Mouse (Mus musculus) midbrain, embryonic 15.5 days (tissue): ENCODE measurements around the gene Serpina1a. TPM values are rescaled to one million over a fixed set of nuclear protein-coding genes. Genes with fewer than 3 reads are reported as not detected.
"Not testable (repeated sequence)": the region's sequence is repeated elsewhere in the genome, so short reads cannot be mapped to it uniquely, and the experiment has no call there.

ENCODE experiments used
- ATAC-seq: fragments of 200-750 bp; cut with Nextera tagmentation; replicated peaks from 2 replicates; pipeline ENCODE4 v1.8.0; 2017; ENCODE audit warnings: moderate TSS enrichment
- H3K27ac ChIP-seq: fragments of 300-500 bp; sonication (generic); 2 replicates; pipeline ENCODE4 v1.5.1; 2015; ENCODE audit warnings: mild to moderate bottlenecking, inconsistent platforms
- H3K27me3 ChIP-seq: fragments of 300-500 bp; sonication (generic); replicated peaks from 2 replicates; pipeline ENCODE4 v1.6.1; 2015; ENCODE audit warnings: inconsistent platforms
- H3K36me3 ChIP-seq: fragments of 300-500 bp; sonication (generic); replicated peaks from 2 replicates; pipeline ENCODE4 v1.6.1; 2015; ENCODE audit warnings: inconsistent platforms
- H3K4me1 ChIP-seq: fragments of 300-500 bp; sonication (generic); 2 replicates; pipeline ENCODE4 v1.6.1; 2015; ENCODE audit warnings: inconsistent platforms
- H3K4me2 ChIP-seq: fragments of 300-500 bp; sonication (generic); 2 replicates; pipeline ENCODE4 v1.6.1; 2015; ENCODE audit warnings: inconsistent platforms, mild to moderate bottlenecking, moderate library complexity
- H3K4me3 ChIP-seq: fragments of 300-500 bp; sonication (generic); 2 replicates; pipeline ENCODE4 v1.5.1; 2015; ENCODE audit warnings: mild to moderate bottlenecking, inconsistent platforms
- H3K9ac ChIP-seq: fragments of 300-500 bp; sonication (generic); 2 replicates; pipeline ENCODE4 v1.6.1; 2015; ENCODE audit warnings: mild to moderate bottlenecking, inconsistent platforms
- H3K9me3 ChIP-seq: fragments of 300-500 bp; sonication (generic); 2 replicates; pipeline ENCODE4 v1.6.1; 2016; ENCODE audit warnings: inconsistent platforms
- WGBS: fragments of 180-500 bp; shearing (Covaris S2); methylation state at CpG from one replicate; pipeline ENCODE4 v1.1.7; 2015; ENCODE audit warnings: mixed read lengths; 5-methylcytosine and 5-hydroxymethylcytosine counted together
- polyA plus RNA-seq: library from polyadenylated mRNA; unstranded; fragments of >200 nt; fragmentation: Nextera tagmentation; extraction: Ambion mirVana; gene quantifications from 2 replicates; pipeline ENCODE4 v1.2.1, GENCODE M21; 2015

Serpina1a gene
- polyA plus RNA-seq, 1 experiment from 2014 or later, result not detected

DNA sequence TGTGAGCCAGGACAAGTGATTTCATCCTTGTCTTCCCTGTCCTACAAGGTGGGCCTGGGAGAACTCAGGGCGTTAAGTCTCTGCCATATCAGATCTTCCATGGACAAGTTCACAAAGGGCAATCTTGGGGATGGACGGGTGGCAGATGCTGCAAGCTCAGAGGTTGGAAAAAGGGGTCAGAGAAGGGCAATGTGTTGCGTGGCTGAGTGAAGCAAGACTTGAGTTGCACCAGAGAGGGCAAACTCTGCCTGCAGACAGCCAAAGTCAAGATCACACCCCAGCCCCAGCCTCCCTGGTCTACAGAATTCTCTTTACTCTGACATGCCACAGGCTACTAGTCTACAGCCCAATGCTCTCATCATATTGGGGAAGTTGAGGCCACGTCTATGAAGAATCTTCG lies 39.5 kb downstream of the Serpina1a start:
- H3K9me3 ChIP-seq, result not testable (repeated sequence)
- WGBS, result 80% methylated on average over 5 of the region's 5 CpGs

More for the DNA sequence above, 39.5 kb downstream of the Serpina1a start:
- H3K36me3 ChIP-seq, H3K4me3 ChIP-seq, H3K27ac ChIP-seq, ATAC-seq, H3K9ac ChIP-seq, H3K4me1 ChIP-seq, H3K27me3 ChIP-seq, H3K4me2 ChIP-seq: not testable (repeated sequence)

Other genes with a start within 250 kb of the Serpina1a start
- 0.04 and 0.09 TPM in 2 replicates for gene Serpina10, start 232.1 kb downstream of the Serpina1a start, polyA plus RNA-seq
- 1.2 TPM in 1 of 2 replicates, not detected in the other for gene Serpina6, start 206.3 kb downstream of the Serpina1a start, polyA plus RNA-seq
- not detected in 2 replicates for gene Serpina16, start 187.4 kb downstream of the Serpina1a start, polyA plus RNA-seq
- gene Serpina1f, start 168.0 kb downstream of the Serpina1a start, polyA plus RNA-seq, result not detected in 2 replicates
- gene Serpina1d, start 90.0 kb downstream of the Serpina1a start, polyA plus RNA-seq, result 0.22 TPM in 1 of 2 replicates, not detected in the other
- 4.0 TPM in 1 of 2 replicates, not detected in the other for gene Serpina1b, start 33.2 kb downstream of the Serpina1a start, polyA plus RNA-seq
- gene Serpina1c, start 41.3 kb upstream of the Serpina1a start, polyA plus RNA-seq, result 1.2 TPM in 1 of 2 replicates, not detected in the other
- gene Serpina1e, start 95.4 kb upstream of the Serpina1a start, polyA plus RNA-seq, result 0.97 TPM in 1 of 2 replicates, not detected in the other
- gene Serpina11, start 126.4 kb upstream of the Serpina1a start, polyA plus RNA-seq, result not detected in 2 replicates
- gene Serpina9, start 150.2 kb upstream of the Serpina1a start, polyA plus RNA-seq, result 0.05 TPM in 1 of 2 replicates, not detected in the other
- gene Serpina12, start 180.9 kb upstream of the Serpina1a start, polyA plus RNA-seq, result not detected in 2 replicates
- gene Serpina5, start 237.6 kb upstream of the Serpina1a start, polyA plus RNA-seq, result not detected in 2 replicates
- gene Serpina3a, start 249.2 kb upstream of the Serpina1a start, polyA plus RNA-seq, result not detected in 2 replicates